Mouse (Mus musculus) midbrain, embryonic 15.5 days (tissue): ENCODE results near the gene Ccn2. TPM values are rescaled to one million over a fixed set of nuclear protein-coding genes. Genes with fewer than 3 reads are reported as not detected.

Source experiments
- ATAC-seq: fragments of 200-750 bp; cut with Nextera tagmentation; replicated peaks from 2 replicates; pipeline ENCODE4 v1.8.0; 2017; ENCODE audit warnings: moderate TSS enrichment
- H3K27ac ChIP-seq: fragments of 300-500 bp; sonication (generic); 2 replicates; pipeline ENCODE4 v1.5.1; 2015; ENCODE audit warnings: mild to moderate bottlenecking, inconsistent platforms
- H3K27me3 ChIP-seq: fragments of 300-500 bp; sonication (generic); replicated peaks from 2 replicates; pipeline ENCODE4 v1.6.1; 2015; ENCODE audit warnings: inconsistent platforms
- H3K36me3 ChIP-seq: fragments of 300-500 bp; sonication (generic); replicated peaks from 2 replicates; pipeline ENCODE4 v1.6.1; 2015; ENCODE audit warnings: inconsistent platforms
- H3K4me1 ChIP-seq: fragments of 300-500 bp; sonication (generic); 2 replicates; pipeline ENCODE4 v1.6.1; 2015; ENCODE audit warnings: inconsistent platforms
- H3K4me2 ChIP-seq: fragments of 300-500 bp; sonication (generic); 2 replicates; pipeline ENCODE4 v1.6.1; 2015; ENCODE audit warnings: inconsistent platforms, mild to moderate bottlenecking, moderate library complexity
- H3K4me3 ChIP-seq: fragments of 300-500 bp; sonication (generic); 2 replicates; pipeline ENCODE4 v1.5.1; 2015; ENCODE audit warnings: mild to moderate bottlenecking, inconsistent platforms
- H3K9ac ChIP-seq: fragments of 300-500 bp; sonication (generic); 2 replicates; pipeline ENCODE4 v1.6.1; 2015; ENCODE audit warnings: mild to moderate bottlenecking, inconsistent platforms
- H3K9me3 ChIP-seq: fragments of 300-500 bp; sonication (generic); 2 replicates; pipeline ENCODE4 v1.6.1; 2016; ENCODE audit warnings: inconsistent platforms
- WGBS: fragments of 180-500 bp; shearing (Covaris S2); methylation state at CpG from one replicate; pipeline ENCODE4 v1.1.7; 2015; ENCODE audit warnings: mixed read lengths; 5-methylcytosine and 5-hydroxymethylcytosine counted together
- polyA plus RNA-seq: library from polyadenylated mRNA; unstranded; fragments of >200 nt; fragmentation: Nextera tagmentation; extraction: Ambion mirVana; gene quantifications from 2 replicates; pipeline ENCODE4 v1.2.1, GENCODE M21; 2015

Gene Ccn2
- polyA plus RNA-seq = 3.5 and 4.6 TPM in 2 replicates

DNA sequence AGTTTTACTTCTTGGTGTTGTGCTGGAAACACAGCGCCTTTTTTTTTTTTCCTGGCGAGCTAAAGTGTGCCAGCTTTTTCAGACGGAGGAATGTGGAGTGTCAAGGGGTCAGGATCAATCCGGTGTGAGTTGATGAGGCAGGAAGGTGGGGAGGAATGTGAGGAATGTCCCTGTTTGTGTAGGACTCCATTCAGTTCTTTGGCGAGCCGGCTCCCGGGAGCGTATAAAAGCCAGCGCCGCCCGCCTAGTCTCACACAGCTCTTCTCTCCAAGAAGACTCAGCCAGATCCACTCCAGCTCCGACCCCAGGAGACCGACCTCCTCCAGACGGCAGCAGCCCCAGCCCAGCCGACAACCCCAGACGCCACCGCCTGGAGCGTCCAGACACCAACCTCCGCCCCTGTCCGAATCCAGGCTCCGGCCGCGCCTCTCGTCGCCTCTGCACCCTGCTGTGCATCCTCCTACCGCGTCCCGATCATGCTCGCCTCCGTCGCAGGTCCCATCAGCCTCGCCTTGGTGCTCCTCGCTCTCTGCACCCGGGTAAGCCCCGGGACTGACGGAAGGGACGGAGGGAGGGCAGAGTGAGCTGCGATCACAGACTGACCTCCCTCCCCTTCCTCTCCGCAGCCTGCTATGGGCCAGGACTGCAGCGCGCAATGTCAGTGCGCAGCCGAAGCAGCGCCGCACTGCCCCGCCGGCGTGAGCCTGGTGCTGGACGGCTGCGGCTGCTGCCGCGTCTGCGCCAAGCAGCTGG lies at the start of gene Ccn2:
Gene Ccn2 (plus strand): TSS at position 193 of the 753 bp plus-strand sequence.
- H3K27ac ChIP-seq = peak within 1 kb of the TSS; percentile 23; the same call in 1 of the 2 replicates
- WGBS = under 1% methylated on average over 53 of the region's 53 CpGs
- H3K36me3 ChIP-seq = no peaks in the 10 kb centered on the region
- H3K27me3 ChIP-seq = no peaks in the 10 kb centered on the region
- ATAC-seq = peak; percentile 97
- H3K4me3 ChIP-seq = peak within 1 kb of the TSS; percentile 57
- H3K4me1 ChIP-seq = peaks cover 6% of the 10 kb centered on the region; the same call in 1 of the 2 replicates
- H3K9me3 ChIP-seq = no peaks in the 10 kb centered on the region
- H3K4me2 ChIP-seq = peak within 1 kb of the TSS; percentile 70
- H3K9ac ChIP-seq = peak within 1 kb of the TSS; percentile 49

DNA sequence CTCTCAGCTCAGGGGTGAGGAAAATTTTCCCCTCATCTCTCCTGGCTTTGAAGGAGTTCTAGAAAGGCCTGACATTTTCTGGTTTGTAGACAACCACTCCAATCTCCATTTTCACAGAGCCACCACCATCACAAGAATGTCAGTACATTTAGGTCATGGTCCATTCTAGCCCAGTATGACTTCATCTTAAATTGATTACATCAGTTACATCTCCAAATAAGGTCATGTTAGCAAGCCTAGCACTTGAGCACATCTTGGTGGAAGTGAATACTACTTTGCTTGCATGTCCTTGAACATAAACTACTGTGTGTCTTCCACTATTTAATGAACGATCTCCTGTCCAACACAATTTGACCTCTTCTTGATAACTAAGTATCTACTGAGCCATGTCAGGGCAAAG lies 42.4 kb upstream of the Ccn2 start:
- 83% methylated on average over 1 of the region's 1 CpGs for WGBS
- H3K36me3 ChIP-seq = no peaks in the 10 kb centered on the region

DNA sequence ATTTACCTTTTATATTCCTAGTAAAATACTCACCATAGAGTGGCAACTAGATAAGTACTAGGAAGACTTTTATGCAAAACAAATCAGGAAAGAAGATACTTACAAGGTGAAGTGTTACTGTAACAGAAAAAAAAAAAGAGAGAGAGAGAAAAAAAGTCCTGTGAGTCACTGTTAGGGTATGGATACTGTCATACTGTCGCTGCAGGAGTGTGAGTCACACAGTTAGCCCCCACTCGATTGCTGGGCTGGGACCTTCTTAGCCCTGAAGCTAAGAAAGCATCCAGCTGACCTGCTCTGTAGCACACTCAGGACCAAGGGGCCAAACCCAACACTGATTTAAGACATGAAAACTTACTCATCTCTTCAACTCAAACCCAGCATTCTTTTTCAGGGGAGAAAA lies 41.2 kb upstream of the Ccn2 start:
- no peak overlapping the region for H3K4me3 ChIP-seq
- H3K27me3 ChIP-seq = no peaks in the 10 kb centered on the region
- WGBS = 82% methylated on average over 2 of the region's 2 CpGs
- H3K36me3 ChIP-seq = no peaks in the 10 kb centered on the region
- no peaks in the 10 kb centered on the region for H3K4me1 ChIP-seq
- ATAC-seq = no peak
- H3K4me2 ChIP-seq = no peak overlapping the region
- no peaks in the 10 kb centered on the region for H3K9me3 ChIP-seq
- no peak overlapping the region for H3K9ac ChIP-seq
- H3K27ac ChIP-seq = no peak overlapping the region

More for the DNA sequence above, 42.4 kb upstream of the Ccn2 start:
- Histone ChIP-seq H3K4me1 (no peaks in the 10 kb centered on the region), H3K4me2 (no peak overlapping the region), H3K27me3 (no peaks in the 10 kb centered on the region), H3K9me3 (no peaks in the 10 kb centered on the region), H3K27ac (no peak overlapping the region), H3K4me3 (no peak overlapping the region), H3K9ac (no peak overlapping the region)
- ATAC-seq = no peak

DNA sequence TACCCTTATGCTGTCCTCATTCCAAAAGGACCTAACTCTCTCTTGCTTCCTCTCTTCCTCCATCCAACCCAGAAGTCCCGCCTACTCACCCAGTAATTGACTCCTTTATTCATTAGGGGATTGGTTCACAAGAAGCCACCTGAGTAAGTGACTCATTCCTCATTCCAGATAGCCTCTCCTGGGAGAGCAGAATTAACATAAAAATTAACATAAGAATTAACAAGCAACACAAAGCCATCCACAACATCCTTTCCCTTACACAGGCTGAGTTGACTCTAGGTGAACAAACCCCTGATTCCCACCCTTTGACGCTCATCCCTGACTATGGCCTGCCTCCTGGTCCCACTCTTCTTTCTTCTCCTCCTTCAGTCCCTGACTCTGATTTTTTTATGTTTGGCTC lies 36.9 kb upstream of the Ccn2 start:
- no peak overlapping the region for H3K4me2 ChIP-seq
- ATAC-seq = no peak
- H3K27ac ChIP-seq = no peak overlapping the region
- no peak overlapping the region for H3K4me3 ChIP-seq
- H3K27me3 ChIP-seq = no peaks in the 10 kb centered on the region
- no peaks in the 10 kb centered on the region for H3K36me3 ChIP-seq
- no peaks in the 10 kb centered on the region for H3K9me3 ChIP-seq
- WGBS = 64% methylated on average over 2 of the region's 2 CpGs
- no peaks in the 10 kb centered on the region for H3K4me1 ChIP-seq
- H3K9ac ChIP-seq = no peak overlapping the region

DNA sequence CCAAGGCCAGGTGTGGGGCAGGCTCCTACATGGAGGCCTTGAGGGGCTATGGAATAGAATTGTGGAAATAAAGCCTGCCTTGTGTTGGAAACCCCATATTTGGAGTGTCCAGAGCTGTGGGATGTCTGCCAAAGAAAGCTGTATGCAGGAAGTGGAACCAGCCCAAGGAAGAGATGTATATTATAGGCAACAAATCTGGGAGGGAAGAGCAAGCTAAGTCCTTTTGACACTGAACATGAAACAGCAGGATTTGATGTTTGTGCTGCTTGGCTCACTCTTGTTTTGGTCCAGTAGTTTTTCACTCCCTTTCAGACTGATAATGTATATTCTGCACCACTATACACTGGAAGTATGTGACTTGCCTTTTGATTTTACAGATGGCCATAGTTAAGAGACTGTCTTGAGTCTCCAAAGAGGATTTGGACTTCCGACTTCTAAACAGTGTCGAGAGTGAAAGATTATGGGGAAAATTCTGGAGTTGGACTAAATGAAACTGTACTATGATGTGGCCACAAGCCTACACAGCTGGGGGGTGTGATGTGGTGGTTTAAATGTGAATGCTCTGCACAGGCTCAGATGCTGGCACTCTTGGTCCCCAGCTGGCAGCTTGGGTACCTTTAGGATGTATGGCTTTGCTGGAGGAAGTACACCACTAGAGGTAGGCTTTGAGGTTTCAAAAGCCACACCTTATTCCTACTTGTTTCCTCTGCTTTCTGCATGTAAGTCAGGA lies 25.4 kb upstream of the Ccn2 start:
- no peaks in the 10 kb centered on the region for H3K4me1 ChIP-seq
- no peaks in the 10 kb centered on the region for H3K27me3 ChIP-seq
- H3K36me3 ChIP-seq = no peaks in the 10 kb centered on the region
- H3K27ac ChIP-seq = no peak overlapping the region
- no peak overlapping the region for H3K4me3 ChIP-seq
- no peak overlapping the region for H3K9ac ChIP-seq
- no peaks in the 10 kb centered on the region for H3K9me3 ChIP-seq
- 89% methylated on average over 2 of the region's 2 CpGs for WGBS
- ATAC-seq = no peak
- no peak overlapping the region for H3K4me2 ChIP-seq

DNA sequence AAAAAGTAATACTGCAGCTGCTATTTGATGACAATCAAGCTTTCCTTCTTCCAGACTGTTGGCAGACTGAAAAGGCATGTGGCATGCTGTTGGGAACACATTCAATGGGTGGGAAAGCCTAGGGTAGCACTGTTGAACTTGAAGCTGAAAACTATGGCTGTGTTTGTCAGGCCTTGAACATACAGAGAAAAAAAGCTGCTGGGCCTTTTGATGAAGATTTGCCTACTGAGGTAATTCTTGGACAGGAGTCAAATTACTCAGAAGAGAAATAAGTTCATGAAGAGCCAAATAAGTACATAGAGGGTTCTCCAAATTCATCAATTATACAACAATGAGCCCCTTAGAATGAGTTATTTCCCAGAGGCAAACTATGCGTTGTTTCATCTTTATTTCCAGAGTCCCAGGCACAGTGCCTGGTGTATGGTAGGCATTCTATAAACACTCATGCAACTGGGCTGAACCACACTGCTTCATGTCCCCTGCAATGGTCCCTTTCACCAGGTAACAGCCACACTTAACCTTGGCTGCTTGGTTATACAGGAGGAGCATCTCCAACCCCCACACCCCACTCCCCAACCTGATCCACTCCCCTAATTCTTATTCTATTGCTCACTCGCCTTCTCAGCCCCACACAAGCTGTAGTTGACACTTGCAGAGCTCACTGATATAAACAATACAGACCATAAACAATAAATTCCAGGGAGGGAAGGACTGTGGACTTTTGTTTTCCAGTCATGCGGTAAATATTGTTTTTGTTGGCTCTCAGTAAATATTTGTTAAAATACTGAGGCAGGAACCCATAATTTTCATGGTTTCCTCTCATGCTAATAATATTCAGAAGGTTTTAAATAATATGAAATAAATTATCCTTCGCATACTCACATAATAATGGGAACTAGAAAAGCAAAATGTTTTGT lies 22.9 kb upstream of the Ccn2 start:
- H3K4me3 ChIP-seq = no peak overlapping the region
- no peaks in the 10 kb centered on the region for H3K27me3 ChIP-seq
- H3K4me2 ChIP-seq = no peak overlapping the region
- 65% methylated on average over 4 of the region's 4 CpGs for WGBS
- no peak for ATAC-seq
- no peaks in the 10 kb centered on the region for H3K9me3 ChIP-seq
- no peak overlapping the region for H3K27ac ChIP-seq
- no peak overlapping the region for H3K9ac ChIP-seq
- no peaks in the 10 kb centered on the region for H3K4me1 ChIP-seq
- H3K36me3 ChIP-seq = no peaks in the 10 kb centered on the region

DNA sequence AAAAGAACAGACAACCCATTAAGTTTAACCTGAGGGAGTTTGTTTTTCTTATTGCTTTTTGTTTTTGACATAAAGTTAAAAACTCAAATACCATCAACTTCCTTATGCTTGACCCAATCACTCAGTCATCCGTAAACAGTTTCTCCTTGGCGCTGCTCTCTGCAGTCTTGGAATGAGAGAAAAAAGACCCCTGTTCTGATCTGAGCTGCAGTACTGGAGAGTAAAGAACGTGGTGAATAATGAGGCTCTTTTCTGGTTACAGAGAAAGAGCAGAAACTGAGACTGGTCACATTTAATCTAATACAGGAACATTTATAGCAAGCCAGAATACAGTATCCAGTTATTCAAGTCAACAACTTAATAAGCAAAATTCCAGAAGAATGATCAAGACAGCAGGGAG lies 21.8 kb upstream of the Ccn2 start:
- Histone ChIP-seq H3K4me1 (no peaks in the 10 kb centered on the region), H3K27ac (no peak overlapping the region), H3K36me3 (no peaks in the 10 kb centered on the region), H3K4me2 (no peak overlapping the region), H3K4me3 (no peak overlapping the region), H3K27me3 (no peaks in the 10 kb centered on the region), H3K9ac (no peak overlapping the region), H3K9me3 (no peaks in the 10 kb centered on the region)
- 43% methylated on average over 3 of the region's 3 CpGs for WGBS
- ATAC-seq = no peak

DNA sequence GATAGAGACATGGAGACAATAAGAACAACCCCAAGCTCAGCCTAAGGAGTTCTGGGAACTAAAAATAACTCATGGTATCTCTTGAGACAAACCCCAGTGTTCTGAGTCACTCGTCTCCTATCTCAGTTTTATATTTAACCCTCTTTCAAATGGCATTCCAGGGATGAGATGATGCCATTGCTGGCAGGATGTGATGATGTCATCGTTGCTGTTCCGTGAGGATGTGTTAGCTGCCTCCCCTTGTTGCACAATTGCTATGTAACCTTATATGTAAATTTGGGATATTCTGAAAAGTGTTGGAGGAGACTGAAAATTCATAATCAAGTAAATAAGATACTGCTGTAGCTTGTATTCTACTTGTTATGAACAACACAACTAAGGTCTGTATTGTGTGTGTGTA lies 14.2 kb upstream of the Ccn2 start:
- H3K9ac ChIP-seq = no peak overlapping the region
- WGBS = 87% methylated on average over 3 of the region's 3 CpGs
- H3K4me3 ChIP-seq = no peak overlapping the region
- H3K27me3 ChIP-seq = no peaks in the 10 kb centered on the region
- no peaks in the 10 kb centered on the region for H3K4me1 ChIP-seq
- no peak overlapping the region for H3K4me2 ChIP-seq
- no peak for ATAC-seq
- H3K36me3 ChIP-seq = no peaks in the 10 kb centered on the region
- no peak overlapping the region for H3K27ac ChIP-seq
- H3K9me3 ChIP-seq = no peaks in the 10 kb centered on the region

DNA sequence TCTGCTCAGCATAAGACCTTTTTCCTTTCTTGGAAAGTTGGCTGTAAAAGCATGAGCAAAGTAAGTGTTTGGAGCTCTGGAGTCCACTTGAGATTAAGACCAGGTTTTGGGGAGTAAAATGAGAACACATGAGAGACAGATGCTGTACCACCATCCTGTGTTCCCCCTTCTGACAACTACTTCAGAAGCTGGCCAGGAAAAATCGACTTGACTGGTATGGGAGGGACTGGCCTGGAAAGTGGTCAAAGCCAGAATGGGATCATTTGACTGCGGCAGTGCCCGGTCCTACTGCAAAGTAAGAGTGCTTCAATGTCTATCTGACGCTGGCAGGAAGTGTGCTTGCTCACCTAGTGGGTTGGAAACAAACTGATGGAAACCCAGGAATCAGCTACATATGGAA lies 6.4 kb upstream of the Ccn2 start:
- no peak overlapping the region for H3K27ac ChIP-seq
- no peak overlapping the region for H3K4me3 ChIP-seq
- H3K9me3 ChIP-seq = no peaks in the 10 kb centered on the region
- H3K4me2 ChIP-seq = no peak overlapping the region
- 86% methylated on average over 4 of the region's 4 CpGs for WGBS
- no peak overlapping the region for H3K9ac ChIP-seq
- H3K4me1 ChIP-seq = no peaks in the 10 kb centered on the region
- no peaks in the 10 kb centered on the region for H3K36me3 ChIP-seq
- no peak for ATAC-seq
- no peaks in the 10 kb centered on the region for H3K27me3 ChIP-seq

DNA sequence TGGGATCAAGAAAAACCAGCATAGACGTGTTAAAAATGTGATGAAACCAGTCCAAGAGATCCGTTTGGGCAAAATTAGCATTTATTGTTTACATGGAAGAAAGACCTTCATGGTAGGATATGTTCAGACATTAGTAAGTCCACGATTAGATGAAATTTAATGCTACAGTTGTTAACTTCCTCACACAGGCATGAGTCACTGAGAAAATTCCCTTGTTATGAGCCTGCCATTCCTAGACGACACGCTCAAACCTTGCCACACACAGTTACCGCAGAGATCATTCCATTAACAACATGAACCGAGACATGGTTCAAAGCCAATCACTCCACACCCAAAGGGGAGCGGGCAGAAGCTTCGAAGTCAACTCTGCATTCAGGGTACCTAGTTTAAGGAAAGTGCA lies 6.0 kb upstream of the Ccn2 start:
- Histone ChIP-seq H3K27me3 (no peaks in the 10 kb centered on the region), H3K36me3 (no peaks in the 10 kb centered on the region), H3K4me1 (no peaks in the 10 kb centered on the region), H3K4me3 (no peak overlapping the region), H3K4me2 (no peak overlapping the region), H3K9ac (no peak overlapping the region), H3K9me3 (no peaks in the 10 kb centered on the region), H3K27ac (no peak overlapping the region)
- 92% methylated on average over 9 of the region's 9 CpGs for WGBS
- no peak for ATAC-seq

DNA sequence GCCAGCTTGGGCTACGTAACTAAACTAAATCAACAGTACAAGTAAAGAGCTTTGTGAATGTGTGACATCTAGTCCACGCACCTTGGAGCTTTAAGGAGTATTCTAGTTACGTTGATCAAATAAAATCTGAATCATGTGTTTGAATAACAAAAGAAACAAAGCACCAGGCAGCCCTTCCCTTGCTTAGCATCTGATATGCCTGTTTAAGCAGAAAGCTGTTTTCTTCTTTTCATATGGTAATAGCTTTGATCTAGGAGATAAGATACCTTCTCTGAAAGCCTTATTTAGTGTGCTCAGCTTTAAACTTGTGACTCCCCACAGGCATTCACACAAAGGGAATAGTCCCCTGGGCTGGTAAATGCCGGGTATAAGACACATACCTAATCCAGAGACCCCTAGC lies 4.7 kb upstream of the Ccn2 start:
- H3K9me3 ChIP-seq = no peaks in the 10 kb centered on the region
- no peak for ATAC-seq
- H3K27ac ChIP-seq = no peak overlapping the region
- no peaks in the 10 kb centered on the region for H3K27me3 ChIP-seq
- H3K4me2 ChIP-seq = no peak overlapping the region
- H3K9ac ChIP-seq = no peak overlapping the region
- H3K4me3 ChIP-seq = no peak overlapping the region
- 28% methylated on average over 4 of the region's 4 CpGs for WGBS
- 0 out of 2 replicates have a peak, but pooled peaks cover 3% of the 10 kb centered on the region for H3K4me1 ChIP-seq
- no peaks in the 10 kb centered on the region for H3K36me3 ChIP-seq

DNA sequence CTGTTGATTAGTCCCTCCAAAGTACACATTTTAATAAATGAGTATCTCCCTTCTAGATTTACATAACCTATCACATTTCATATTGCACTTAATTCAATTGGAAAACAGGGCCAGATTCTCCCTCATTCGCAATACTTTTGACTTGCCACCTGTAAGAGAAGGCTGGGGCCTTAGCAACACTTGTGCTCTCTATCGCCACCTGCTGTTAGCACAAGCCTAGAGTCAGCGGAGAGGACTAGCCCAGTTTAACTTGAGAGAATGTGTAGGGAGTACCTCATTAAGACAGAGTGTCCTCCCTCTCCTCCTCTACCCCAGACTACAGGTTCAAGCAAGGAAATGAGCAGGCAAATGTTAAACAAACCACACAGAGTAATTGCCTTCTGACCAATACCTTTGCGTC lies 4.1 kb upstream of the Ccn2 start:
- H3K4me2 ChIP-seq = no peak overlapping the region
- no peak overlapping the region for H3K9ac ChIP-seq
- no peaks in the 10 kb centered on the region for H3K36me3 ChIP-seq
- 12% methylated on average over 4 of the region's 4 CpGs for WGBS
- no peak overlapping the region for H3K4me3 ChIP-seq
- no peak overlapping the region for H3K27ac ChIP-seq
- H3K27me3 ChIP-seq = no peaks in the 10 kb centered on the region
- H3K4me1 ChIP-seq = peaks cover 6% of the 10 kb centered on the region; the same call in 1 of the 2 replicates
- no peaks in the 10 kb centered on the region for H3K9me3 ChIP-seq
- peak; percentile 60; the same call in 1 of the 2 replicates for ATAC-seq
